Mouse (Mus musculus): ENCODE measurements at regions not wholly inside any gene's neighbourhood (a gene's known extent, or its start where the extent isn't known, plus 50 kb on each side); places are given as distances from the start of the nearest gene placed in this dataset.

DNA sequence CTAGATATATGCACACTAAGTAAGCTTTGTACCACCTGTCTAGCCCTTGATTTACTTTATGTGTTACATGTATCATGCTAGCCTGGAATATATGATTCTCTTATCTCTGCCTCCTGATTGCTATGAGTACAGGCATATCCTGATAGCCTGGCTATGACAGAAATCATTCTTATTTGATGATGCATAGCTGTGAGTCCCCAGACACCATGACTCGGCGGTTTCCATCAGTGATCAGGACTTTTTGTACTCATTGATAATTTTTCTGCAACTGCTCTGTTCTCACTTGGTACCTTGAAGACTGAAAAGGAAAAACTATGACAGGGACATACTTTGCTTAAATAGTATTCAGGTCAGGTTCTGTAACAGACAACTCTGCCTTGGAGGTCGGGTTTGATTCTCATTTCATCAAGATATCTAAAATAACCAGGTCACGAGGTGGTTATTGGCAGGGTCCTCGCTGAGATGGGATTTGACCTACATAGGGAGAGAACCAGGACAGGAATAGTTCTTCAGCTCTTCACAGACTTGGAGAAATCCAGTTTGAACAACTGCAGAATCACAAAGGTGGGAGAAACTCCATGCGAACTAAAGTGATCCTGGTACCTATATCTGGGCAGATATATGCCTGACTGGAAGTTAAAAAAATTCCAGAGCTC lies 320.2 kb upstream of the Ubash3b start:
- DNase-seq = no peak

DNA sequence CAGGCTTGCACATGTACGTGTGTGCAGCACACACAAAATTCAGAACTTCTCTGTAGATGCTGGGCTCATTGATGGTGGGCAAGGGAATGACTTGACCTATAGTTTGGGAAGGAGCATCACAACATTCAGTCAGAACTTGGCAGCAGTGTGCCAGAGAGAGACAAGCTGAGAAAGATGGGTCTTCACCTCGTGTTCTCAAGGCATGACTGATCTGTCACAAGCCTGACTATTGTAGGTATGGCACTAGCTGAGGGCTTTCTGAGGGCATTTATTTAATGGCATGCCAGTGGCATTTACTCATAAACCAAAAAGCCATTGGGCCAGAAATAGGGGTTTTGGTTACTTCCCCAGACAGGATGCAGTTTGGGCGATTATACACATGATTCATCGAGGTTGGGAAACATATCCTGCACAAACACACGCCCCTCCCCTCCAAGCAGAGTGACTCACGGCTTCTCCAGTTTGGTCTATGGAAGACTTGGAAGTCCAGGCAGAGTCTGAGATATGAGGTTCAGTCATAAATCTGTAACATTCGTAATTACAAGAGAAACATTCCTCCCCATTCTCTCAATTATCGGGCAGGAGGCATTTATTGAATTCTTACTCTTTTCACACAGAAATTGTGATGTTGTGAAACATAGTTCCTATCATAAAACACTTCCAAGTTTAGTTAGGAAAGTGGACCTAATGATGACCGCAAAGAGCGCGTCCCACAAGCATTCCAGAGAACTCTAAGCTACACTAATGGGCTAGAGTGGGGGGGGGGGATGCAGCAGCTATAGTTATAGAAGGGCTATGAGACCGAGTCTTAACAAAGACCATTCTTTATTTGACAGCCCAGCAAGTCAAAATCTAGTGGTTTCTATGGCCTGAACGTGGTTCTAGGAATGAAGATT lies 318.6 kb upstream of the Ubash3b start:
- no peak for DNase-seq

DNA sequence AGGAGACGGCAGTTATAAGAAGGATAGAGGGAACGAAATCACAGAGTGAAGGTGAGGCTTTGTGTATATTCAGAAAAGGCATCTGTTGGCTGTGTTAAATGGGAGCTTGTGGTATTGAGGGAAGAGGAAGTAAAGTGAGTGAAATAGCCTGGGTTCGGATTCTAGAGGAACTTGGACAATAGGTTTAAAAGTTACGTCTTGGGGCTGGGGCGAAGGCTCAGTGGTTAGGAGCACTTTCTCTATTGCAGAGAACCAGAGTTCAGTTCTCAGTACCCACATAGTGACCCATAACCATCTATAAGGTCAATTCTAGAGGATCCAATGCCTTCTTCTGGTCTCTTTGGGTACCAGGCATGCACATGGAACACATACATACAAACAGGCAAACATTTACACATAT lies 317.6 kb upstream of the Ubash3b start:
- no peak for DNase-seq

DNA sequence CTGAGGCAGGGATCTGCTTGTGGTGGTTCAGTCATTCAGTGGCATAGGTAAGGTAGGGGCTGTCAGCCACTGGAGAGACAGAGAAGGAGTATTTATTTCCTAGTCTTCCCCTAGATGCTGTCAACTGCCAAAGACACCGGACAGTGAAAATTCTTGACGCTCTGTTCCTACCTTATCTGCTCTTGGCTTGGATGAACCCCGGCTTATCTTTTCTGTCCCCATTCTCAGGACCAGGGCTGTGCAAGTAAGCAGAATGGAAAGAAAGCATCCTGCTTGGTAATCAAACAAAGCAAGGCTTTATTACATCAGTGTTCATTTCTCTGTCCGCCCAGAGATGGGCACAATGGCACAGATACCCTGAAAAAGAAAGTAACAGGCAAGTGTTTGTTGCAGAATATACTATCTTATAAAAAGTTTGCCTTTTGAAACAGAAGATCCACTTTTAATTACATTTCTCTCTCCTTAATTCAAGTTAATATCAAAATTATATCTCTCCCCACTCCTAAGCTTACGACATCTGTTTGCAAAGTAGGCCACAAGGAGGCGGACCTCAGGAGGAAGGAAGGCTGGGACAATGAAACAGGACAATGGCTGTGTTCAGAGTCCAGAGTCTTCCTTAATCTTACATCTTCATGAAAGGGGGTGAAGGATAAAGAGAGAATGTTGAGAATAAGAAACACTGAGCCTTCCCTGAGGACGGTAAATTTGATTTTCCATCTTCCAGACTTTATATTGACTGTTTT lies 316.8 kb upstream of the Ubash3b start:
- DNase-seq = no peak

DNA sequence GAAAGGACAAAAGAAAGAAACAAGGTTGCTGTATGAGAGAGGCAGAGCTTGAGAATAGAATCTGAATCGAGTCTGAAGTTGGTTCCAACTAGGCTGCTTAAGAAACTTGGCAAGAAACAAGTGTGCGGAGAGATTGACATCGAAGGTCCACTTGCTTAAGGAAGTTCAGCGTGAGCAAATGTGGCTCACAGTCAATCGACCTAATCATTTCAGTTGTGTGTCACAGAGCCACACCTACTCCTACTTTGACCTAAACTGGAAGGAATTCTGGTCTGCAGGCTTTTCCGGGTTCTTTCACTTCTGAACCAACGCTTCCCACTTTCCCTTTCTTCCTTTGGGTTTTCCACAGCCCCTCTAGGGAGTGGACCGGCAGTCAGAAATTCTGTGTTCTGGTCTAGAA lies 313.8 kb upstream of the Ubash3b start:
- peak; percentile 16 for DNase-seq

DNA sequence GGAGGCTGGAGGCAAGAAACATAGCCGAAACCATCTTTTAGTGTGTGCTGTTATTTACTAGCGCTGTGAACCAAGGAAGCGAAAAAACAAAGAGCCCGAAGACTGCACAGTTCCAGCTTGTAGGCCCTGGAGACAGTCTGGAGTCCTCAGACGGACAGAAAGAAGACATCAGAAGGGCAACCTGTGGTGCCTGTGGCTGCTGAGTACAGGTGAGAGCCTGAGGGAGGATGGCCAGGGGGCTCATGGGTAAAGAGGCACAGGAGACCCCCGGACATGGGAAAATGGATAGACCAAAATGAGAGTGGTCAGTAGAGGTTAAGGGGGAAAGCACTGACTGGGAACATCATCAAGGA lies 313.4 kb upstream of the Ubash3b start:
- no peak for DNase-seq

DNA sequence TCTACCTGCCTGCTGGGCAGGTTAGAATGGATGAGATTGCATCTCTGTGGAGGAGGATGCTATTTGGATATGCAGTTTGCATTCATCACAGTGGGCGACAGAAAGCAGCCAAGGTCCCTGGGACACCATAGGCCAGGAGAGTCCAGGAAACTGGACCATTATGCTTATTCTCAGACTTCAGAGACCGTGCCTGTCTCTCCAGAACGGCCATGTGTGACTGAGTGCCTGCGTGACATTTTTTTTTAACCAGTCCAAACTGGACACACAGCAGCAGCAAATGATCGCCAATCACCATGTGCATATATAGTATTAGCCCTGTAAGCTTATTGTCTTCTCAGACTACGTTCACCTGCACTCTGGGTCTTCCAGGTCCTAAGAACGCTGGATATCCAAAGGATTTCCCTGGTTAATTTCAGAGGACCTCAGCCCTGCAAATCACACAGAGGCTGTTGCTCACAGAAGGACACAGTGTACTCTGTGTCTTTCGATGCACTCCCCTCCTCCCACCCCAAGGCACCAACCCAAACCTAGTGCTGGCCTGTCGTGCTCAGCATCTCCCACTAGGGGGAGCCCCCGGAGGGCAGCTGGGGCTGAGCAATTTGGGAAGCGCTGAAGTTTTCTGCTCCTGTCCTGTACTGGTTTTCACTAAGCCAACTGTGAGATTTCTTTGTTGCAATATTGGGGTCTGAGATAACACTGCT lies 312.9 kb upstream of the Ubash3b start:
- DNase-seq = peak; percentile 97

DNA sequence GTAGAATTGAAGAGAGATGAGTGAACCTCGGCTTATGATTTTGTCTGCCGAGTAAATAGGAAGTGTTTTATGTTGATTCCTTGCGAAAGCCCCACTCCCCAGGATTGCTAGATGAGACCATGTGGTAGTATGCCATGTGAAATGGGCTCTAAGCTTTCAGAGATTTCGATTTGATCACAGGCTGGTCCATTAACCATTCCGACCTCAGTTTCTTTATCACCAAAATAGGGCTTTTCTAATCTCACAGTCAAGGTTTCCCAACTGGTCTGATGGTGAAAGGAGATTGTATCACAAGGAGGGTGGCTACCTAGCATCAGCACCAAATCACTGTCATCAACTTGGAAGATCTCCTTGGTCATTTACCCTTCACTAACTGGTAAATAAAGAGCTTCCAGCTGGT lies 312.0 kb upstream of the Ubash3b start:
- no peak for DNase-seq

DNA sequence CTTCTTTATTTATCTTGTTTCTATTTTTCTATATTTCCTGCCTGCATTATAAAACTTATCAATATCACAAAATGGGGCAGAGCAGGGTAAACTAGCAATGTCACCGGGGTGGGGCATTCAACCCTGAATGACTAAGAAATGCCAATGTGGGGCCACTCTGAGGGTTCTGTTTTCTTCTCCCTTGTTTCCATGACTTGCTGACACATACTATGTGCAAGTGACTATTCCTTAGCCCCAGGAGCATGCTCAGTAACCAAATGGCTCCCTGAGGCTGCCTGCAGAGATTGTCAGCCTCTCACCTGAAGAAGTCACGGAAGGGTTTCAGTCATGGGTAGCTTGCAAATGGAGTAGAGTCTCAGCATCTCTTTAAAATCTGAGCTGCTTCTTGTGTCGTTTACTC lies 309.8 kb upstream of the Ubash3b start:
- DNase-seq = no peak

DNA sequence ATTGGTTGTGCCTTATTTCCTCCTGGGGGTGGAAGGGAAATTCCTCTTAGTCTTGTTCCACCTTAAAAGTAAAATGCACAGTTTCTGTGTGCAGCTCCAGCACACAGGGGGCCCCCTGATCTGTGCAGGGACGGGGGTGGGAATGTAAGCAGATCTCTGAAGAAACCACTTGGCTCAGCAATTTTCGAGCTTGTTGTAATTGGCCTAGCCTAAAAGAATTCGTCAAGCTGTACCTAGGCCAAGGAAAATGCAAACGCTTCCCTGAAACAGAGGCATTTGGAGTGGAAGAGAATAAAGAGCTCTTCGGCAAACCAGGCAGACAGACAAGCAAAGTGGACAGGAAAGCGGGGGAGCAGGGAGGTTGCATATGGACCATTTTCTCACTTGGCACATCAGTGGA lies 308.5 kb upstream of the Ubash3b start:
- peak; percentile 18 for DNase-seq

DNA sequence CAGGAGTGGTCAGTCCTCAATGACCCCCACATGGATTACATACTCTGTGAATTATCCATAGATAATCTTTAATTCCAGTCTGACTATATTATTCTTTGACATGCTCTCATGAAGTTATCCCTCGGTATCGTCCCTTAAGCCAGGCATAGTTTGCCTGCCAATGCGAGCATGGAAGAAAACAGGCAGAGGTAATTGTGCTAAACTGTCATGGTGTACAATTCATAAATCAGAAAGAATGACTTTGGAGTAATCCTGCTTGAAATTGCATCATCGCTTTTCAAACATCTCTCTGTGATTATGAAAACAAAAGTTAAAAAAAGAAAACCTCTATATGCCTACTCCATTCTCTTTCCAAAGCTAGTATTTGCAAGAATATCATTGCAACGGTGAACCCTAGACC lies 307.9 kb upstream of the Ubash3b start:
- DNase-seq = no peak

DNA sequence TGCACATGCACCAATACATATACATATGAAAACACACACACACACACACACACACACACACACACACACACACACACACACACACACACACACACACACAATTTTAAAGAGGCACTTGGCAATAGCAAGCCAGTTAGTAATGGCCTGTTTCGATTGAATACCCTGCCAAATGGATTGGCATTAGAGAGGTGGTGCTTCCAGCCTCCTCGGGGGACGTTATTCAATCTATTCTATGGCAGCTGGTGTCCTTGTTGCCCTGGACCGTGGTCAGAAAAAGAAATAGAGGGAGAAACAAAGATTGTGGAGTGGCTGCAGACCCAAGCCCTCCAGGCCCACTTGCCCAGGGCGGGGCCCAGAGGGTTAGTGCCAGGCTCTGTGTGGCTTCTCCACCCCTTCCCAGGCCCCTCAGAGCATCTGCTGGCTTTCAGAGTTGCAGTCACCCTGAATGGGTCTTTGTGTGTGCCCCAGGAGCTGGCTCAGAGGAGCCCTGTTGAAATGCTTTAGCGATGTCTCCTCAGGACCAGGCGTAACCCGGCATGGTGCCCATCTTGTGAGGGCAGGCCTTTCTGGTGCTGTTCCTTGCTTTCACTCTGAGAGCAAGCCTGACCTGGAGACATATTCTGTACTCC lies 302.7 kb upstream of the Ubash3b start:
- DNase-seq = no peak

DNA sequence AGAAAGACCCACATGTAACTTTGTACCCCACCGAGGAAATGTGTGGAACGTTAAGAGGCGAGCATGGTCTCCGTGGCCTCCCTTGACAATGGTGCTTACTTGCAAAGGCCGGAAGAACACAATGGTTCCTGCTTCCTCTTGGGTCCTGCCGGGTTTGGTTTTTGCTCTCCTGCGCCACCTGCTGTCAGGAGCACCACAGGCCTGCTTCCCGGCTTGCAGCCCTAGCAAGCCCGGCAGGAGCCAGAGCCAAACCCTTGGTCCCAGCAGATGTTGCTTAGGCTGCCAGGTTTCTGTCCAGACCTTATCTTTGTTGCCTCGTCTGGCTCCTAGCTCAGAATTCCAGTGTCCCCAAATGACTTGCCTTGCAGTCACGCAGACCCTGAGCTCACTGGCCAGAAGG lies 300.2 kb upstream of the Ubash3b start:
- DNase-seq = peak; percentile 99

DNA sequence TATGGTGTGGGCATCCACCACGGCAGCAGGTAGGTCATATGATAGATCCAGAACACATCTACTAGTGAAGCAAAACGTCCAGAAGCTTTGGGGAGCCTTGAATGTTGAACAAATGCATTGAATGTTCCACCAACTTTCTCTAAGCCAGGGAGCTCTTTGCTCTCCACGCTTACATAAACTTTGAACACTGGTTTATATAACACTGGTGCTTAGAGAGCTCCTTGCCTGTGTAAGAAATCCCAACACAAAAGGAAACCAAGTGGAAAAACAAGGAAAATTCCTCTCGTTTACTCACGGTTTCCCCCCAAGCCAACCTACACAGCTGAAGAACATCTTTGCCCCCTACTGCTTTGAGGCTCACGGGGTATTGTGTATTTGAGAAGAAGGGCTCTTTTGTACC lies 299.2 kb upstream of the Ubash3b start:
- DNase-seq = no peak

DNA sequence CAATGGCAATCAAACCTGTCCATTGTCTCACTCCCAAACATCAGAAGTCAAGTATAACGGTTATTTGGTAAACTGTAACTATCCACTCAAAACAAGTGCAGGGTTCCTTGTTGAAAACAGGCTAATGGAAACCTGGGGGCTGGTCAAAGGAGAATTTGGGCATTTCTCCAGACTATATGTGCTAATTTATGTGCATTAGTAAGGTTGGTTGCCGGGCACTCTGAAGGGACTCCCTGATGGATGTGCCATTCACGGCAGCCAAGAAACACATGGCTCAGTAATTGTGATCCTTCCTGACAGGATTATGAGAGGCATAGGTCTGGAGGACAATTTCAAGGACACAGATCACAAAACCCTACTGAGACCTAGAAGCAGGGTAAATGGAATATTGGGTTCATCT lies 295.5 kb upstream of the Ubash3b start:
- no peak for DNase-seq

DNA sequence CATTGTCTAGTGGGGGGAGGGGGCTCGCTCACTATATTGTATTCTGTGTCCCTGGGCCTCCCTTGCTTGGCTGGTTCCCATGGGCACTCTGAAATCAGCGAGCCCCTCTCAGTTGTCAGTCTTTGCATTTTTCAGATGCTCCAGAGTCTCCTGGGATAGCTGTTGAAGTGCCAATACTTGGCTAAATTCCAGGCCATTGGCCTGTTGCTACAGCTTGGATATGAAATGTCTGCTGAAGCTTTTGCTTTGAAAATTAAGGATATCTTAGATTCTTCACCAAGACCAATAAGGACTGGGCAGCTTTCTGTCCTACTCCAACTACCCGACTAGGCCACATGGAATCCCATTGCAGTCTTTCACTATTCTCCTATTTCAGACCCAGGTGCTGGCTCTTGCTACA lies 290.2 kb upstream of the Ubash3b start:
- peak; percentile 27 for DNase-seq

DNA sequence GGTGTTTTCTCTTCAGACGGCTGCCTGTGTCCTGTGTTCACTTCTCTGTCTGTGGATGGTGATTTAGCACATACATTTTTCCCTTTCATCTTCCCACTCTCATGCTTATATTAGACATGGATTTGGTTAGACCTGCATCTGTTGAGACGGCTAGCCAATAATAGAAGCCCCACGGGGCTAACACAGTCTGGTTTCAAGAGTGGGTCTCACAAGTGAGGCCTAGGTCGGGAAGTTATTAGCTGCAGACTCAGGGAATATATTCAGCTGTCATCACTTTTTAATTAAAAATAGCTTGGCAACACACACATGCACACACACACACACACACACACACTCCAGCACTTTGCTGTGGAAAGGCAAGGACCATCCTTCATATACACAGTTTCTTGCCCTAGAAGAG lies 287.7 kb upstream of the Ubash3b start:
- DNase-seq = no peak

DNA sequence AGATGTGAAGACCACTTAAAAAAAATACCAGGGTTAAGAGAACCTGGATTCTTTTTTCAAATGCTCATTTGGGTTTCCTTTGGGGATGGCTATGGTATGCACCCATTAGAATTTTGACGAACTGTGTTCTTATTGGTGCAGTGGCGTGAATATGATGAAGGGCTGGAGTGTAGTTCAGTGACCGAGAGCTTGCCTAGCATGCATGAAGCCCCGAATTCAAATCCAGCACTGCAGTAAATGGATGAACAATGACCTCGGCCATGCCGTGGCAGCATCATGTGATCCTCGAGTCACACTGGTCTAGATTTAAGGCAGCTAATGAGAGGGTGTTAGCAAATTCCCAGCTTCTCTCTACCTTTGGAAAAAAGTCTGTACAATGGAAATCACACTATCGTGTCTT lies 286.4 kb upstream of the Ubash3b start:
- DNase-seq = no peak

DNA sequence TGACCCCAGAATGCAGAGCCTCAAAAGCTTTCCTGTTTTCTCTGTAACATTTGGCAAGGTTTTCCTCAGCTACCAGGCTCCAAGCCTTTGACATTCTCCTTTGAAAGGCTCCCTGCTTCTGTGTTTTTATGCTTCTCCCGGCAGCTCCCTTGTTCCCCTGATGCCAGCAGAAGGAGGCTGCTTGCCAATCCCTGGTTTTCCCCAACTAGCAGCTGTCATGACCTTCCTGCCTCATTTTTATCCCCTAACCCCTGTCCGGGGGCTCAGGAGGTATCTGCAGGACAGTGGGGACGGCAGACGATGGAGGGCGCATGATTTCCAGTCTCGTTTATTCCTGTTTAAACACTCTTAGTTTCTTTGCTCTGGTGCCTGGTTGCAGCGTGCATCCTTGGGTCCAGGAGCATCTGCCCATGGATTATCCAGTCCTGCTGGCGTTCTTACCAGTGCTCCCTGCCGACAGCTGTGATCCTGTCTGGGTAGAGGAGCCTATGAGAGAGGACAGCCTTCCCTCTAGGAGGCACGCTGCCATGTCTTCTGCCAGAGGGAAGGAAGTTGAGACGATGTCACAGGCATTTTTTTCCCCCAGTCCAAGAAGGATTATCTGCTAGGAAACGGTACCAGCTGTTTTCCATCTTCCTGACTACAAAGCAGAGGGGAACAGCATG lies 285.8 kb upstream of the Ubash3b start:
- peak; percentile 72 for DNase-seq

DNA sequence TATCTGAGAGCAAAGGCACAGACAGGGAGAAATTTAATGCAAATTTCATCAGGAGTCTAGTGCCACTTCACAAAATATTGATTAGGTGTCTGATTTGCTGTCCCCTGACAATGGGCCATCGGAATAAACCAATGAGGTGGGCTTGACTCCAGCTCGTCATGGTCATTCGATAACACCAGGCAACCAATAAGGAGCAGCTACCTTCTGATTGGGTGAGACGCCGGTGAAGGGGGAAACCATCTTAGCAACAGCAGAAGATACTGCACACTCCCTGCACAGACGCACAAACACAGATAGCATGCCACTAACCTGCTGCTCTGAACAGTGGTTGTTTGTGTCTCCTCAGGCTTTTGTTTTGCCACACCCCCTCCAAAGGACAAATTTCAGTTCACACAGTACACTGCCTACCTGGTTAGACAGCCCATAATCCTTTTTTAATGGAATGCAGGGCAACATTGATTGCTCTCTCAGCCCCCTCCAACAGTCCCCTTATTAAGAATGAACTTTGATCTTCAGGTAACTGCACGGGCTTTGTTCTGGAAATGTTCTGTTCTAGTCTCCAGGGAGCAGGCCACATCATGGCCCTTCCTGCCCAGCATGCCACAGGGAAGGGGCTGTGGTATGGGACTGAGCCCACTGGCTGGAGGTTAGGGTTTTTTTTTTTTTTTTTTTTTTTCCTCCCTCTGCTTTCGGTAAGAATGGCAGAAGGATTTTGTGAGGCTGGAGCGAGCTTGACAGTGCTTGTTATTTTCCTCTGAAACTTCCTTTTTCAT lies 285.1 kb upstream of the Ubash3b start:
- DNase-seq = no peak

DNA sequence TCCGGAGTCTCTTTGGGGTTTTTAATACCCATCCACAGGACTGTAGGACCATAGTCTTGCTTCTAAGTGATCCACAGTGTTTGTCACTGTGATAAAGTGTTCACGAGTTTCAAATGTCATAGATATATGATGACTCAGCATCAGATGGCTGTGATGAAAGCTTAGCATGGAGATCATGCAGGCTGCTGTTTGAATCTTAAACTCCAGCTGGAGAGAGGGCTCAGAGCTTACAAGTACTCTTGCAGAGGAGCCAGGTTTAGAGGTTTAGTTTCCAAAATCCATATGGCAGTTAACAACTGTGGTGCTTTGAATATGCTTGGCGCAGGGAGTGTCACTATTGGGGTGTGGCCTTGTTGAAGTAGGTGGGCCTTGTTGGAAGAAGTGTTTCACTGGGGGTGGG lies 280.9 kb upstream of the Ubash3b start:
- no peak for DNase-seq

Data from heart, postnatal 4 days (tissue).